Comparison of ENCODE assay signal across 7 mouse cellular contexts in the genomic region with DNA sequence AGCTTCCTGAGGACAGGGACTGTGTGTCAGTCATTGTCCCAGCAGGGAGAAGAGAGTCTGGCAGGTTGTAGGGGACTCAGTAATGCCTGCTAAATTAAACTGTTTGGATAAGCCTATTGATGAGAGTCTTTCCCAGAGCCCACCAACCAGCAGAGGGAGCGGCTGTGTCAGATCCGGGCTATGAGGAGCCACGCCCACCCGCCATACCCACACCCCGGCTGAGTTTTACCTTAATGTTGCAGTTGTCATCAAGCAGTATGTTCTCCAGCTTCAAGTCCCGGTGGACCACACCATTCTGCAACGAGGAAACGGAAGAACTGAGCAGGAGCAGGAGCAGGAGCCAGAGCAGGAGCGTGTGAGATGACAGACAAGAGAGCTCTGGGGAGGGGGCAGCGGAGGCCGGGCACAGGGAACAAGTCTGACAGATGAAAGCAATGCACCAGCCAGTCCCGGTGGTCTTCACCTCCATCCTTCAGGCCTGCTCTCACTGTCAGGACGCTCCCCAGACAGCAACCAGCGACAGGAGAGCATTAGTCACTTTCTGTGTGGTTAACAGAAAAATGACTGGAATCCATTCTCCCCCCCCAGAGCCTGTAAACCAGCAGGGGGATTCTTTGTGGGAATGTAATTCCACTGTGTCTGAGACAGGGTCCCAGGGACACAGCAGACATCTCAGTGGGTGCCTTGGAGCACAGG. TPM values are rescaled to one million over a fixed set of nuclear protein-coding genes. Genes with fewer than 3 reads are reported as not detected.
DNase-seq lines count a peak whose midpoint lies in the region; ATAC-seq and TF ChIP-seq lines count a peak whose summit lies in the region.

No protein-coding gene starts in this region.

- intact Hi-C loops in left cerebral cortex, postnatal 14 days (cut with DNase I), result loop anchor here (5.0 kb wide), 1 partner anchor 45 kb away; no protein-coding TSS in a partner anchor

- no peaks in the 10 kb centered on the region for H3K36me3 ChIP-seq in hindbrain, postnatal 0 days (ENCODE audit: insufficient read depth, low read length)
- peaks cover 14% of the 10 kb centered on the region for H3K36me3 ChIP-seq in midbrain, embryonic 14.5 days (ENCODE audit: control insufficient read depth, insufficient read depth, low read length)

- H3K4me1 ChIP-seq in hindbrain, postnatal 0 days (ENCODE audit: insufficient read depth, low read length), result peaks cover 40% of the 10 kb centered on the region
- peaks cover 31% of the 10 kb centered on the region for H3K4me1 ChIP-seq in midbrain, embryonic 14.5 days (ENCODE audit: control insufficient read depth, insufficient read depth, low read length)

- no peak overlapping the region for H3K9ac ChIP-seq in hindbrain, postnatal 0 days (replicated peaks; ENCODE audit: low read length)
- H3K9ac ChIP-seq in midbrain, embryonic 14.5 days (replicated peaks; ENCODE audit: low read length), result no peak overlapping the region

- H3K9me3 ChIP-seq in hindbrain, postnatal 0 days (ENCODE audit: low read length), result no peaks in the 10 kb centered on the region
- H3K9me3 ChIP-seq in midbrain, embryonic 14.5 days (ENCODE audit: control insufficient read depth, low read length), result no peaks in the 10 kb centered on the region

- peak overlapping the region; percentile 23; the same call in 1 of the 2 replicates for H3K27ac ChIP-seq in hindbrain, postnatal 0 days
- peak overlapping the region; percentile 55 for H3K27ac ChIP-seq in midbrain, embryonic 14.5 days (replicated peaks; ENCODE audit: low read depth, low read length)

- H3K27me3 ChIP-seq in hindbrain, postnatal 0 days (ENCODE audit: insufficient read depth, low read length), result no peaks in the 10 kb centered on the region
- H3K27me3 ChIP-seq in midbrain, embryonic 14.5 days (ENCODE audit: control insufficient read depth, insufficient read depth, low read length), result no peaks in the 10 kb centered on the region

- peak overlapping the region; percentile 27; the same call in 1 of the 2 replicates for H3K4me2 ChIP-seq in hindbrain, postnatal 0 days (ENCODE audit: low read depth, low read length)
- 0 out of 2 replicates have a peak overlapping the region, but pooled peaks have one; percentile 5 for H3K4me2 ChIP-seq in midbrain, embryonic 14.5 days (ENCODE audit: low read length)

- 0 out of 2 replicates have a peak, but pooled peaks have one; percentile 9 for ATAC-seq in hindbrain, postnatal 0 days
- ATAC-seq in midbrain, embryonic 14.5 days (ENCODE audit: low FRiP score, low TSS enrichment), result no peak; the same call in 1 of the 2 replicates

- DNase-seq in left cerebral cortex, postnatal 14 days (ENCODE audit: low spot score in 2 of 2), result peak; percentile 64 to 72
- no peak for DNase-seq in left cerebral cortex, adult 11 months (ENCODE audit: low spot score)
- DNase-seq in embryo, embryonic 11 days, result peak; percentile 71
- DNase-seq in hindbrain, postnatal 0 days (ENCODE audit: low spot score), result peak; percentile 63
- DNase-seq in midbrain, embryonic 14.5 days, result peak; percentile 65
- no peak for DNase-seq in ovary, adult 18-20 months (ENCODE audit: low spot score)
- DNase-seq in left cerebral cortex, adult 18-20 months (ENCODE audit: low spot score in 2 of 2), result no peak

- H3K4me3 ChIP-seq in hindbrain, postnatal 0 days (ENCODE audit: low read length), result no peak overlapping the region
- no peak overlapping the region for H3K4me3 ChIP-seq in midbrain, embryonic 14.5 days (replicated peaks; ENCODE audit: low read depth, low read length)

- peak; percentile 53 for TF ChIP-seq CTCF in hindbrain, postnatal 0 days (IDR thresholded peaks at IDR 0.05; ENCODE audit: low read depth)

- WGBS in hindbrain, postnatal 0 days, result 21% methylated on average over 14 of the region's 14 CpGs
- WGBS in midbrain, embryonic 14.5 days, result 17% methylated on average over 14 of the region's 14 CpGs

RNA-seq across cellular contexts. Expression of gene Nuak1, which starts 48.2 kb away (rescaled TPM):
- total RNA-seq in left cerebral cortex, postnatal 14 days (2021), result 10 to 100 TPM; 56.0 to 66.2 TPM
- 22.7 and 23.3 TPM in 2 replicates for total RNA-seq in hindbrain, postnatal 0 days (2014; rRNA removed)
- polyA plus RNA-seq in hindbrain, postnatal 0 days (2015; fragmentation: Nextera tagmentation; extraction: Ambion mirVana), result 3.0 and 3.1 TPM in 2 replicates
- polyA plus RNA-seq in midbrain, embryonic 14.5 days (2014; fragmentation: Nextera tagmentation; extraction: Ambion mirVana), result 5.4 and 9.2 TPM in 2 replicates
- total RNA-seq in left cerebral cortex, adult 18-20 months (2021), result 10 to 100 TPM; 87.8 to 89.7 TPM

Comparison
In these comparisons a context has a peak if more than half of its experiments do, and no peak if none do; other contexts are left out.
1. DNase-seq: peak in left cerebral cortex, postnatal 14 days (2 of 2), embryo, embryonic 11 days (single experiment), hindbrain, postnatal 0 days (single experiment) and midbrain, embryonic 14.5 days (single experiment); none in left cerebral cortex, adult 11 months (single experiment), ovary, adult 18-20 months (single experiment) and left cerebral cortex, adult 18-20 months (0 of 2).